10 mouse cellular contexts compared by ENCODE assay signal in genomic region chr7:26780510-26780909, GRCm38 (mm10). TPM values are rescaled to one million over a fixed set of nuclear protein-coding genes. Genes with fewer than 3 reads are reported as not detected.
A peak's percentile ranks its signal among the peaks of the same experiment; 100 is the strongest.
DNase-seq lines count a peak whose midpoint lies in the region; ATAC-seq lines count a peak whose summit lies in the region.
"Had no signal": no experiment of that assay in that cellular context is flagged by ENCODE, and none has a peak within 500 bp of the region (broad histone marks: within the 10 kb centered on the region; RNA-seq: fewer than 3 reads in every experiment).

No protein-coding gene starts in this region.

- no peaks in the 10 kb centered on the region for H3K36me3 ChIP-seq in hindbrain, embryonic 16.5 days (ENCODE audit: control insufficient read depth, insufficient read depth, low read length)

- 3% methylated on average over 11 of the region's 11 CpGs for WGBS in hindbrain, embryonic 16.5 days

- ATAC-seq in frontal cortex, adult (ENCODE audit: low TSS enrichment): no peak
- ATAC-seq in hindbrain, embryonic 16.5 days: peak; percentile 91
- ATAC-seq in CD4-positive, CD25-positive, alpha-beta regulatory T cell, adult 4 months: no peak

- no peaks in the 10 kb centered on the region for H3K27me3 ChIP-seq in hindbrain, embryonic 16.5 days (replicated peaks; ENCODE audit: control insufficient read depth, insufficient read depth, low read length)

- no peaks in the 10 kb centered on the region for H3K9me3 ChIP-seq in hindbrain, embryonic 16.5 days (ENCODE audit: control insufficient read depth, low read length)

- no peak overlapping the region for H3K27ac ChIP-seq in hindbrain, embryonic 16.5 days (ENCODE audit: low read depth, low read length)

- peak; percentile 33 to 40 for DNase-seq in frontal cortex, postnatal 10 days (ENCODE audit: low spot score in 2 of 2)
- peak; percentile 50 for DNase-seq in embryo, embryonic 11 days
- DNase-seq in neural tube, embryonic 10.5 days (ENCODE audit: extremely low spot score, low spot score): peak; percentile 25
- DNase-seq in adrenal gland, postnatal 10 days: no peak
- DNase-seq in adrenal gland, postnatal 4 days (ENCODE audit: low spot score in 2 of 2): no peak

- H3K9ac ChIP-seq in hindbrain, embryonic 16.5 days (ENCODE audit: low read depth, low read length): no peak overlapping the region

- H3K4me1 ChIP-seq in hindbrain, embryonic 16.5 days (ENCODE audit: control insufficient read depth, insufficient read depth, low read depth, low read length): no peaks in the 10 kb centered on the region

- peak overlapping the region; percentile 7 for H3K4me3 ChIP-seq in hindbrain, embryonic 16.5 days (ENCODE audit: low read length)
- H3K4me3 ChIP-seq: myocyte had no signal

- H3K4me2 ChIP-seq in hindbrain, embryonic 16.5 days (ENCODE audit: low read length): peak overlapping the region; percentile 44

RNA-seq across cellular contexts. Expression of gene Cyp2b19, which starts 23.6 kb away (rescaled TPM):
- 0.66 and 0.75 TPM in 2 replicates for polyA plus RNA-seq in hindbrain, embryonic 16.5 days (2015; fragmentation: Nextera tagmentation; extraction: Ambion mirVana)
- total RNA-seq in adrenal gland, postnatal 10 days (2021): not detected
- polyA plus RNA-seq in CD4-positive, CD25-positive, alpha-beta regulatory T cell, adult 4 months (2017; shearing (Covaris generic)): not detected
- not detected for total RNA-seq in adrenal gland, postnatal 4 days (2021)
- total RNA-seq: left cerebral cortex, adult 8-10 months had no signal
- polyA plus RNA-seq: myocyte had no signal

RNA-seq across cellular contexts. Expression of gene Cyp2g1, which starts 28.2 kb away (rescaled TPM):
- not detected in 2 replicates for polyA plus RNA-seq in hindbrain, embryonic 16.5 days (2015; fragmentation: Nextera tagmentation; extraction: Ambion mirVana)
- 1 to 10 TPM; 1.8 to 2.9 TPM for total RNA-seq in adrenal gland, postnatal 10 days (2021)
- polyA plus RNA-seq in CD4-positive, CD25-positive, alpha-beta regulatory T cell, adult 4 months (2017; shearing (Covaris generic)): not detected
- total RNA-seq in adrenal gland, postnatal 4 days (2021): 1 to 10 TPM in 1 of 2 experiments, not detected in 1; 1.8 TPM
- total RNA-seq: left cerebral cortex, adult 8-10 months had no signal
- polyA plus RNA-seq: myocyte had no signal

RNA-seq across cellular contexts. Expression of gene Cyp2a5, which starts 54.6 kb away (rescaled TPM):
- polyA plus RNA-seq in hindbrain, embryonic 16.5 days (2015; fragmentation: Nextera tagmentation; extraction: Ambion mirVana): 0.90 and 1.2 TPM in 2 replicates
- total RNA-seq in adrenal gland, postnatal 10 days (2021): 1 to 10 TPM; 2.0 to 6.2 TPM
- polyA plus RNA-seq in CD4-positive, CD25-positive, alpha-beta regulatory T cell, adult 4 months (2017; shearing (Covaris generic)): not detected
- total RNA-seq in adrenal gland, postnatal 4 days (2021): 1 to 10 TPM in 1 of 2 experiments, not detected in 1; 2.9 TPM
- polyA plus RNA-seq: myocyte had no signal

Comparison
In these comparisons a context has a peak if more than half of its experiments do, and no peak if none do; other contexts are left out.
1. DNase-seq: peak in frontal cortex, postnatal 10 days (2 of 2), embryo, embryonic 11 days (single experiment) and neural tube, embryonic 10.5 days (single experiment); none in adrenal gland, postnatal 10 days (single experiment) and adrenal gland, postnatal 4 days (0 of 2).